Mouse (Mus musculus) olfactory bulb, adult 2 months (tissue): Measurements from ENCODE around the gene Csf3.
"Not testable (repeated sequence)": the region's sequence is repeated elsewhere in the genome, so short reads cannot be mapped to it uniquely, and the experiment has no call there.

ENCODE experiments used
- CTCF ChIP-seq: fragments of 200-500 bp; IDR thresholded peaks from 2 replicates; pipeline ENCODE4 v1.5.1; 2012; ENCODE audit warnings: low read depth, mild to moderate bottlenecking, low read length, moderate library complexity; ENCODE audit not compliant: insufficient read depth
- POLR2A ChIP-seq: fragments of 200-500 bp; IDR thresholded peaks from 2 replicates; pipeline ENCODE4 v1.6.1; 2012; ENCODE audit warnings: mild to moderate bottlenecking, low read depth, low read length, moderate library complexity; ENCODE audit not compliant: insufficient read depth

DNA sequence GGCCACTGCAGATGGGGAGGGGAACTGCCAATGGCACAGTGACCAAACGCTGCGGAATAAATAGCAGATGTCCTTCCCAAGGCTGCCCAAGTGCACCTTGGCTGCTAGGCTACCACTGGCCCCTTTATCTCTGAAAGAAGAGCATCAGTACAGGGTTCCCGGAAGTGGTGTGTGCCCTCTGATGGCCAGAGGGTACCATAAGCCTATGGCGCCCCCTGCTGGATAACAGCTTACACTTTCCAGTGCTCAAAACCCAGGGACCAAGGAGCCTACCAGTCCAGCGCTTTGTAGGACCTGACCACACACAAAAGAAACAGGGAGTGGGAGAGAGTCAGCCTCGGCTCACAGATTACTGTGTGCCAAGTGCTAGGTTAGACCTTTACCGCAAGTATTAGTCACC lies 46.0 kb upstream of the Csf3 start:
- TF ChIP-seq CTCF, POLR2A: not testable (repeated sequence)
